ENCODE assay signal across 8 mouse cellular contexts in genomic region chr19:45310944-45311603, GRCm38 (mm10). TPM values are rescaled to one million over a fixed set of nuclear protein-coding genes. Genes with fewer than 3 reads are reported as not detected.
DNase-seq lines count a peak whose midpoint lies in the region; ATAC-seq and TF ChIP-seq lines count a peak whose summit lies in the region.

No protein-coding gene starts in this region.

- H3K27me3 ChIP-seq in intestine, embryonic 15.5 days (replicated peaks), result no peaks in the 10 kb centered on the region
- peaks cover 5% of the 10 kb centered on the region for H3K27me3 ChIP-seq in limb, embryonic 14.5 days (ENCODE audit: control insufficient read depth, insufficient read depth, low read length)
- H3K27me3 ChIP-seq in midbrain, embryonic 13.5 days, result peaks cover 65% of the 10 kb centered on the region
- H3K27me3 ChIP-seq in splenic B cell, adult 2 months (ENCODE audit: control insufficient read depth, insufficient read depth, low read length, poor library complexity, severe bottlenecking), result no peaks in the 10 kb centered on the region

- no peak overlapping the region for H3K27ac ChIP-seq in intestine, embryonic 15.5 days
- no peak overlapping the region for H3K27ac ChIP-seq in limb, embryonic 14.5 days (replicated peaks; ENCODE audit: low read depth, low read length)
- H3K27ac ChIP-seq in midbrain, embryonic 13.5 days, result peak overlapping the region; percentile 89

- 12% methylated on average over 15 of the region's 15 CpGs for WGBS in intestine, embryonic 15.5 days
- 6% methylated on average over 15 of the region's 15 CpGs for WGBS in limb, embryonic 14.5 days
- 8% methylated on average over 15 of the region's 15 CpGs for WGBS in midbrain, embryonic 13.5 days

- H3K4me3 ChIP-seq in intestine, embryonic 15.5 days (replicated peaks), result peak overlapping the region; percentile 7
- H3K4me3 ChIP-seq in limb, embryonic 14.5 days (replicated peaks; ENCODE audit: low read length), result peak overlapping the region; percentile 22
- H3K4me3 ChIP-seq in midbrain, embryonic 13.5 days (replicated peaks), result peak overlapping the region; percentile 8

- no peak for TF ChIP-seq POLR2A in limb, embryonic 14.5 days (IDR thresholded peaks at IDR 0.05; ENCODE audit: borderline replicate concordance, extremely low read depth, insufficient read depth, insufficient read length)

- H3K4me1 ChIP-seq in intestine, embryonic 15.5 days (replicated peaks), result peaks cover 23% of the 10 kb centered on the region
- no peaks in the 10 kb centered on the region; the same call in 1 of the 2 replicates for H3K4me1 ChIP-seq in limb, embryonic 14.5 days (ENCODE audit: control insufficient read depth, insufficient read depth, low read length)
- H3K4me1 ChIP-seq in midbrain, embryonic 13.5 days (replicated peaks), result peaks cover 53% of the 10 kb centered on the region

- peak; percentile 42 for DNase-seq in cerebellum, adult 11 months
- DNase-seq in cerebellum, adult 9-10 months, result no peak
- peak; percentile 53 to 73 for DNase-seq in cerebellum, postnatal 25 days
- DNase-seq in limb, embryonic 14.5 days (ENCODE audit: low spot score), result peak; percentile 57
- DNase-seq in splenic B cell, adult 2 months (ENCODE audit: low read depth, low spot score), result peak; percentile 52

- no peaks in the 10 kb centered on the region for H3K9me3 ChIP-seq in intestine, embryonic 15.5 days
- no peaks in the 10 kb centered on the region for H3K9me3 ChIP-seq in limb, embryonic 14.5 days (ENCODE audit: control insufficient read depth, low read length)
- no peaks in the 10 kb centered on the region for H3K9me3 ChIP-seq in midbrain, embryonic 13.5 days

- no peaks in the 10 kb centered on the region for H3K36me3 ChIP-seq in intestine, embryonic 15.5 days
- no peaks in the 10 kb centered on the region for H3K36me3 ChIP-seq in limb, embryonic 14.5 days (ENCODE audit: control insufficient read depth, insufficient read depth, low read length)
- H3K36me3 ChIP-seq in midbrain, embryonic 13.5 days, result no peaks in the 10 kb centered on the region
- H3K36me3 ChIP-seq in splenic B cell, adult 2 months (ENCODE audit: control insufficient read depth, insufficient read depth, low read length, poor library complexity, severe bottlenecking), result no peaks in the 10 kb centered on the region

- H3K4me2 ChIP-seq in intestine, embryonic 15.5 days (replicated peaks), result peak overlapping the region; percentile 56
- peak overlapping the region; percentile 30 for H3K4me2 ChIP-seq in limb, embryonic 14.5 days (replicated peaks; ENCODE audit: low read depth, low read length, severe bottlenecking)
- H3K4me2 ChIP-seq in midbrain, embryonic 13.5 days (replicated peaks), result peak overlapping the region; percentile 48

- no peak overlapping the region for H3K9ac ChIP-seq in intestine, embryonic 15.5 days
- 0 out of 2 replicates have a peak overlapping the region, but pooled peaks have one; percentile 18 for H3K9ac ChIP-seq in limb, embryonic 14.5 days (ENCODE audit: low read depth, low read length, severe bottlenecking)
- H3K9ac ChIP-seq in midbrain, embryonic 13.5 days (replicated peaks), result peak overlapping the region; percentile 28; the same call in 1 of the 2 replicates

- ATAC-seq in granulocyte monocyte progenitor cell, adult 5-6 weeks (replicated peaks; ENCODE audit: poor library complexity, severe bottlenecking), result peak; percentile 74
- peak; percentile 78 for ATAC-seq in intestine, embryonic 15.5 days
- ATAC-seq in limb, embryonic 14.5 days (ENCODE audit: low FRiP score, low read depth), result peak; percentile 73; the same call in 1 of the 2 replicates
- ATAC-seq in midbrain, embryonic 13.5 days, result peak; percentile 68

RNA-seq across cellular contexts. Expression of gene Btrc, which starts 52.5 kb away (rescaled TPM):
- 19.4 and 20.1 TPM in 2 replicates for total RNA-seq in granulocyte monocyte progenitor cell, adult 5-6 weeks (2014; fragmentation: Nextera tagmentation)
- 16.0 and 17.6 TPM in 2 replicates for total RNA-seq in granulocyte monocyte progenitor cell, adult 5-6 weeks (2017)
- polyA plus RNA-seq in intestine, embryonic 15.5 days (2015; fragmentation: Nextera tagmentation; extraction: Ambion mirVana), result 31.8 and 32.7 TPM in 2 replicates
- 38.3 and 41.5 TPM in 2 replicates for polyA plus RNA-seq in limb, embryonic 14.5 days (2012; rRNA removed)
- 44.1 and 47.5 TPM in 2 replicates for polyA plus RNA-seq in limb, embryonic 14.5 days (2014; fragmentation: Nextera tagmentation; extraction: Ambion mirVana)
- polyA plus RNA-seq in midbrain, embryonic 13.5 days (2015; fragmentation: Nextera tagmentation; extraction: Ambion mirVana), result 62.7 and 63.5 TPM in 2 replicates
